Mouse (Mus musculus) intestine, embryonic 14.5 days (tissue): ENCODE data around the gene Park7. TPM values are rescaled to one million over a fixed set of nuclear protein-coding genes. Genes with fewer than 3 reads are reported as not detected.

Experiments
- ATAC-seq: fragments of 200-750 bp; cut with Nextera tagmentation; replicated peaks from 2 replicates; pipeline ENCODE4 v1.8.0; 2017; ENCODE audit warnings: low read depth, moderate number of reproducible peaks, moderate TSS enrichment, moderate library complexity; ENCODE audit not compliant: low FRiP score, low TSS enrichment
- DNase-seq: peaks from one replicate; pipeline ENCODE4 v3.0.0-alpha.2; 2018; ENCODE audit warnings: low spot score
- H3K27ac ChIP-seq: fragments of 300-500 bp; sonication (generic); 2 replicates; pipeline ENCODE4 v1.5.1; 2014; ENCODE audit warnings: low read depth, mild to moderate bottlenecking, control low read depth
- H3K27me3 ChIP-seq: fragments of 300-500 bp; sonication (generic); replicated peaks from 2 replicates; pipeline ENCODE4 v1.6.1; 2014; ENCODE audit warnings: low read length, control low read depth; ENCODE audit not compliant: control insufficient read depth, insufficient read depth
- H3K36me3 ChIP-seq: fragments of 300-500 bp; sonication (generic); 2 replicates; pipeline ENCODE4 v1.6.1; 2014; ENCODE audit warnings: low read length, control low read depth; ENCODE audit not compliant: control insufficient read depth, insufficient read depth
- H3K4me1 ChIP-seq: fragments of 300-500 bp; sonication (generic); replicated peaks from 2 replicates; pipeline ENCODE4 v1.6.1; 2014; ENCODE audit warnings: low read length, control low read depth, mixed read lengths; ENCODE audit not compliant: control insufficient read depth, insufficient read depth
- H3K4me2 ChIP-seq: fragments of 300-500 bp; sonication (generic); 2 replicates; pipeline ENCODE4 v1.6.1; 2014; ENCODE audit warnings: low read length
- H3K4me3 ChIP-seq: fragments of 300-500 bp; sonication (generic); 2 replicates; pipeline ENCODE4 v1.5.1; 2014; ENCODE audit warnings: low read depth, low read length, control low read depth, mixed read lengths
- H3K9ac ChIP-seq: fragments of 300-500 bp; sonication (generic); 2 replicates; pipeline ENCODE4 v1.6.1; 2014; ENCODE audit warnings: mild to moderate bottlenecking, low read length
- H3K9me3 ChIP-seq: fragments of 300-500 bp; sonication (generic); 2 replicates; pipeline ENCODE4 v1.6.1; 2016; ENCODE audit warnings: low read length, control low read depth; ENCODE audit not compliant: control insufficient read depth
- WGBS: fragments of 180-500 bp; shearing (Covaris S2); extraction: QIAGEN DNeasy Blood & Tissue Kit; methylation state at CpG from one replicate; pipeline ENCODE4 v1.1.7; 2014; 5-methylcytosine and 5-hydroxymethylcytosine counted together
- polyA plus RNA-seq: library from polyadenylated mRNA; unstranded; fragments of >200 nt; fragmentation: Nextera tagmentation; extraction: Ambion mirVana; gene quantifications from 2 replicates; pipeline ENCODE4 v1.2.1, GENCODE M21; 2014

Park7 gene
- polyA plus RNA-seq, 1 experiment from 2014 or later, result 487 TPM

GRCm38 (mm10) chr4:150866494-150866893 is 47.7 kb downstream of the Park7 start:
- WGBS, result 94% methylated on average over 12 of the region's 12 CpGs
- Histone ChIP-seq H3K4me2 (no peak overlapping the region), H3K9ac (no peak overlapping the region), H3K4me1 (peaks cover 14% of the 10 kb centered on the region), H3K9me3 (no peaks in the 10 kb centered on the region), H3K27me3 (no peaks in the 10 kb centered on the region), H3K27ac (no peak overlapping the region), H3K36me3 (peaks cover 38% of the 10 kb centered on the region), H3K4me3 (no peak overlapping the region)
- ATAC-seq (no peak), DNase-seq (no peak)

GRCm38 (mm10) chr4:150866069-150866468 is 48.2 kb downstream of the Park7 start:
- no peaks in the 10 kb centered on the region for H3K9me3 ChIP-seq
- H3K27ac ChIP-seq, result no peak overlapping the region
- no peak overlapping the region for H3K9ac ChIP-seq
- H3K27me3 ChIP-seq, result no peaks in the 10 kb centered on the region
- DNase-seq (no peak), ATAC-seq (no peak)
- peaks cover 10% of the 10 kb centered on the region; the same call in 1 of the 2 replicates for H3K4me1 ChIP-seq
- 92% methylated on average over 11 of the region's 11 CpGs for WGBS
- no peak overlapping the region for H3K4me2 ChIP-seq
- H3K36me3 ChIP-seq, result peaks cover 38% of the 10 kb centered on the region
- no peak overlapping the region for H3K4me3 ChIP-seq

- H3K27ac ChIP-seq, result no peak overlapping the region
- peaks cover 11% of the 10 kb centered on the region for H3K4me1 ChIP-seq
- H3K4me3 ChIP-seq, result no peak overlapping the region
- H3K36me3 ChIP-seq, result peaks cover 38% of the 10 kb centered on the region
- no peak overlapping the region for H3K4me2 ChIP-seq
- no peak for ATAC-seq
- no peak overlapping the region for H3K9ac ChIP-seq
- no peaks in the 10 kb centered on the region for H3K27me3 ChIP-seq
- no peaks in the 10 kb centered on the region for H3K9me3 ChIP-seq
- no peak for DNase-seq
These were observed 48.9 kb downstream of the Park7 start for GRCm38 (mm10) chr4:150865371-150865770.

GRCm38 (mm10) chr4:150862626-150863375 is 51.4 kb downstream of the Park7 start:
- no peak for DNase-seq
- no peak overlapping the region for H3K4me3 ChIP-seq
- no peak overlapping the region for H3K4me2 ChIP-seq
- H3K9me3 ChIP-seq, result no peaks in the 10 kb centered on the region
- peaks cover 8% of the 10 kb centered on the region for H3K4me1 ChIP-seq
- H3K27me3 ChIP-seq, result no peaks in the 10 kb centered on the region
- ATAC-seq, result no peak
- WGBS, result 58% methylated on average over 8 of the region's 8 CpGs
- no peak overlapping the region for H3K27ac ChIP-seq
- no peak overlapping the region for H3K9ac ChIP-seq
- peaks cover 27% of the 10 kb centered on the region for H3K36me3 ChIP-seq

GRCm38 (mm10) chr4:150861161-150861560 is 53.1 kb downstream of the Park7 start:
- Histone ChIP-seq H3K9ac (no peak overlapping the region), H3K36me3 (peaks cover 11% of the 10 kb centered on the region), H3K27ac (no peak overlapping the region), H3K9me3 (no peaks in the 10 kb centered on the region), H3K4me2 (no peak overlapping the region), H3K4me3 (no peak overlapping the region), H3K4me1 (peaks cover 16% of the 10 kb centered on the region), H3K27me3 (no peaks in the 10 kb centered on the region)
- no peak for ATAC-seq
- WGBS, result 86% methylated on average over 2 of the region's 2 CpGs
- DNase-seq, result no peak

GRCm38 (mm10) chr4:150860526-150860925 is 53.7 kb downstream of the Park7 start:
- H3K4me2 ChIP-seq, result no peak overlapping the region
- no peaks in the 10 kb centered on the region for H3K9me3 ChIP-seq
- ATAC-seq, result no peak
- 60% methylated on average over 4 of the region's 4 CpGs for WGBS
- H3K36me3 ChIP-seq, result peaks cover 4% of the 10 kb centered on the region
- peaks cover 19% of the 10 kb centered on the region for H3K4me1 ChIP-seq
- H3K27me3 ChIP-seq, result no peaks in the 10 kb centered on the region
- DNase-seq, result no peak
- no peak overlapping the region for H3K9ac ChIP-seq
- H3K4me3 ChIP-seq, result no peak overlapping the region
- no peak overlapping the region for H3K27ac ChIP-seq

- Histone ChIP-seq H3K9me3 (no peaks in the 10 kb centered on the region), H3K27me3 (no peaks in the 10 kb centered on the region), H3K36me3 (no peaks in the 10 kb centered on the region), H3K9ac (peak overlapping the region; percentile 97), H3K4me1 (peaks cover 17% of the 10 kb centered on the region), H3K4me3 (peak overlapping the region; percentile 75), H3K4me2 (peak overlapping the region; percentile 86), H3K27ac (peak overlapping the region; percentile 99)
- ATAC-seq, result no peak
- no peak for DNase-seq
- 1% methylated on average over 26 of the region's 43 CpGs for WGBS
These were observed 58.9 kb downstream of the Park7 start for GRCm38 (mm10) chr4:150855346-150855745.

GRCm38 (mm10) chr4:150854839-150855246 is 59.4 kb downstream of the Park7 start:
- ATAC-seq (peak; percentile 92), DNase-seq (peak; percentile 99)
- H3K9ac ChIP-seq, result peak overlapping the region; percentile 97
- H3K4me2 ChIP-seq, result peak overlapping the region; percentile 86
- WGBS, result under 1% methylated on average over 59 of the region's 59 CpGs
- H3K9me3 ChIP-seq, result no peaks in the 10 kb centered on the region
- peak overlapping the region; percentile 99 for H3K27ac ChIP-seq
- H3K27me3 ChIP-seq, result no peaks in the 10 kb centered on the region
- no peaks in the 10 kb centered on the region for H3K36me3 ChIP-seq
- H3K4me3 ChIP-seq, result peak overlapping the region; percentile 75
- H3K4me1 ChIP-seq, result peaks cover 16% of the 10 kb centered on the region
